Mouse (Mus musculus) hindbrain, embryonic 16.5 days (tissue): ENCODE measurements around the gene Camkk1. TPM values are rescaled to one million over a fixed set of nuclear protein-coding genes. Genes with fewer than 3 reads are reported as not detected.
A peak's percentile ranks its signal among the peaks of the same experiment; 100 is the strongest.

Source experiments
- ATAC-seq: fragments of 200-750 bp; cut with Nextera tagmentation; 2 replicates; pipeline ENCODE4 v1.8.0; 2017; ENCODE audit warnings: moderate TSS enrichment, moderate library complexity
- H3K27ac ChIP-seq: fragments of 300-500 bp; sonication (generic); 2 replicates; pipeline ENCODE4 v1.5.1; 2014; ENCODE audit warnings: low read depth, mild to moderate bottlenecking, control low read depth, low read length, moderate library complexity
- H3K27me3 ChIP-seq: fragments of 300-500 bp; sonication (generic); replicated peaks from 2 replicates; pipeline ENCODE4 v1.6.1; 2014; ENCODE audit warnings: low read length; ENCODE audit not compliant: control insufficient read depth, insufficient read depth
- H3K36me3 ChIP-seq: fragments of 300-500 bp; sonication (generic); 2 replicates; pipeline ENCODE4 v1.6.1; 2014; ENCODE audit warnings: mild to moderate bottlenecking, low read length, moderate library complexity, mixed read lengths; ENCODE audit not compliant: control insufficient read depth, insufficient read depth
- H3K4me1 ChIP-seq: fragments of 300-500 bp; sonication (generic); 2 replicates; pipeline ENCODE4 v1.6.1; 2014; ENCODE audit warnings: low read depth, low read length; ENCODE audit not compliant: control insufficient read depth, insufficient read depth
- H3K4me2 ChIP-seq: fragments of 300-500 bp; sonication (generic); 2 replicates; pipeline ENCODE4 v1.6.1; 2014; ENCODE audit warnings: mild to moderate bottlenecking, low read length, control low read depth, moderate library complexity
- H3K4me3 ChIP-seq: fragments of 300-500 bp; sonication (generic); 2 replicates; pipeline ENCODE4 v1.5.1; 2014; ENCODE audit warnings: mild to moderate bottlenecking, low read length, control low read depth, moderate library complexity
- H3K9ac ChIP-seq: fragments of 300-500 bp; sonication (generic); 2 replicates; pipeline ENCODE4 v1.6.1; 2014; ENCODE audit warnings: low read depth, mild to moderate bottlenecking, control low read depth, low read length, moderate library complexity
- H3K9me3 ChIP-seq: fragments of 300-500 bp; sonication (generic); 2 replicates; pipeline ENCODE4 v1.6.1; 2014; ENCODE audit warnings: mild to moderate bottlenecking, low read length, moderate library complexity; ENCODE audit not compliant: control insufficient read depth
- WGBS: fragments of 180-500 bp; shearing (Covaris S2); extraction: QIAGEN DNeasy Blood & Tissue Kit; methylation state at CpG from one replicate; pipeline ENCODE4 v1.1.7; 2014; 5-methylcytosine and 5-hydroxymethylcytosine counted together
- polyA plus RNA-seq: library from polyadenylated mRNA; unstranded; fragments of >200 nt; fragmentation: Nextera tagmentation; extraction: Ambion mirVana; gene quantifications from 2 replicates; pipeline ENCODE4 v1.2.1, GENCODE M21; 2015

Gene Camkk1
- polyA plus RNA-seq, 1 experiment from 2014 or later, result 35.8 TPM

DNA sequence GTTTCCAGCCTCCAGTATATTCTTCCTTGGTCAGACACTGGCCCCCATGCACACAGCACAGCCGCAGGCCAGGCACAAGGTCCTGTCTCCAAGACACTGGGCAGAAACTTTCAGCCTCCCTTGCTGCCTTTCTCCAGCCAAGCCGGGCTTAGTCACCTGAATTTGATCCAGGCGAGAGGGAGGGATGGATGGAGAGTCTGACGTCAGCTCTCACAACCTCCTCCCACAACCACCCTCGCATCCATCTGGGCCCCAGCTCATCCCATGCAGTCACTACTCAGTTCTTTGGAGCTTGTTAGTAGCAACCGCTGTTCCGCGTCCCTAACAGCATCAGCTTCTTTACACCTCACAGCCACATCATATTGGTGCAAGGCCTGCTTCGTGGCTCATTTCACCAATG is 4.3 kb downstream of the Camkk1 start:
- Histone ChIP-seq H3K27me3 (peaks cover 2% of the 10 kb centered on the region; the same call in 1 of the 2 replicates), H3K9me3 (no peaks in the 10 kb centered on the region), H3K9ac (no peak overlapping the region), H3K36me3 (0 out of 2 replicates have a peak, but pooled peaks cover 3% of the 10 kb centered on the region), H3K4me2 (no peak overlapping the region), H3K27ac (no peak overlapping the region), H3K4me3 (no peak overlapping the region), H3K4me1 (peaks cover 13% of the 10 kb centered on the region)
- WGBS, result 46% methylated on average over 9 of the region's 9 CpGs
- no peak for ATAC-seq

DNA sequence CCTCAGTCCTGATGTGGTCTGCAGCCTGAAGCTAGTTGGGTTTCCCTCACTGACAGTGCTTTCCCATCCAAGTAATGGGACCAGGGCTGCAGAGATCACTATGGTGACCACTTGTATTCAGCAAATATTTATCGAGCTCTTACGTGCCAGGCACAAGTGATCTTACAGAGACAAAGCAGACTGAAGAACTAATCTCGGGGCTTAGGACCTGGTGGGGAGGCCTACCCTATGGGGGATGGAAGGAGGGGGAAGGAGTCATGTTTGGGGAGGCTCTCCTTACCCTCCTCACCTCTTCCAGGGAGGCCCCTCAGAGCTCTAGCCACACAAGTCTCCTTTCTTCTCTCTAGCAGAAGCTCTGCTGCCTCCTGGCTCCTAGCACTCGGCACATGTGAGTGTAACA is 5.0 kb downstream of the Camkk1 start:
- H3K9me3 ChIP-seq, result no peaks in the 10 kb centered on the region
- H3K36me3 ChIP-seq, result 0 out of 2 replicates have a peak, but pooled peaks cover 5% of the 10 kb centered on the region
- H3K27ac ChIP-seq, result no peak overlapping the region
- no peak overlapping the region for H3K4me2 ChIP-seq
- peaks cover 2% of the 10 kb centered on the region; the same call in 1 of the 2 replicates for H3K27me3 ChIP-seq
- H3K9ac ChIP-seq, result no peak overlapping the region
- no peak for ATAC-seq
- peaks cover 10% of the 10 kb centered on the region for H3K4me1 ChIP-seq
- no peak overlapping the region for H3K4me3 ChIP-seq
- WGBS, result 41% methylated on average over 4 of the region's 4 CpGs

DNA sequence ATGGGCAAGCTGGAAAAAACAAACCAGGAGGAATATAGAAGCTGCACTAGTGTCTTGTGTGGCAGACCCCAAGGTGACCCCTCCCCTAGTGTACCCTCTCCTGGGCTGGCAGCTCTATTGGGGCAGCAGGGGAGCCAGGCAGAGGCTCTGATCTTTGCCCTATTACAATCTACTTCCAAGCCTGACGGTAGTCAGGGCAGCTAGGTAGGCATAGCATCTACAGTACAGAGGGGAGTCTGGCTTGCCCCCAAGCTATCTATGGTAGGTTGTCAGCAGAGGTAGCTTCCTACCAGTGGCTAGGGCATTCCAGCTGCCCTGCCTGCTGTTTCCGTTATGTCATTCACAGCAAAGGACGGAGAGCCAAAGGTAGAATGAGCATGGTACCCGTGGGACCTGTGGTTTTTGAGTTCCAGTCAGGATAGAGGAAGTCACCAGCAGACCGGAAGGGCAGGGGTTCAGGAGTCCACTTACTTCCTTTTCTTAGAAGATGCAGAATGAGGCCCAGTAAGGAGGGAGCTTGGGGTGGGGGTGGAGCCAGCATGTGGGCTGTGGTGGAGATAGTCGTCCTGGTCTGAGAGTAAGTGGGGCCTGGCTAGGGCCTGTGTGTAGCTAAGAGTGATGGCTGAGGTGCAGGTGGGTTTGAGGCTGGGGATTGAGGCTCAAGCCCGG is 5.6 kb downstream of the Camkk1 start:
- Histone ChIP-seq H3K9ac (no peak overlapping the region), H3K27ac (no peak overlapping the region)
- WGBS, result 65% methylated on average over 7 of the region's 7 CpGs

GRCm38 (mm10) chr11:73026961-73027360 is 8.2 kb downstream of the Camkk1 start:
- no peaks in the 10 kb centered on the region for H3K9me3 ChIP-seq
- H3K4me2 ChIP-seq, result no peak overlapping the region
- 0 out of 2 replicates have a peak, but pooled peaks cover 5% of the 10 kb centered on the region for H3K36me3 ChIP-seq
- no peak overlapping the region for H3K9ac ChIP-seq
- H3K27ac ChIP-seq, result no peak overlapping the region
- no peaks in the 10 kb centered on the region for H3K27me3 ChIP-seq
- ATAC-seq, result no peak
- peaks cover 7% of the 10 kb centered on the region for H3K4me1 ChIP-seq
- no peak overlapping the region for H3K4me3 ChIP-seq
- WGBS, result 53% methylated on average over 8 of the region's 8 CpGs

More for the DNA sequence above, 5.6 kb downstream of the Camkk1 start:
- H3K9me3 ChIP-seq, result no peaks in the 10 kb centered on the region
- peaks cover 2% of the 10 kb centered on the region; the same call in 1 of the 2 replicates for H3K27me3 ChIP-seq
- no peak for ATAC-seq
- peaks cover 10% of the 10 kb centered on the region for H3K4me1 ChIP-seq
- H3K4me2 ChIP-seq, result no peak overlapping the region
- 0 out of 2 replicates have a peak, but pooled peaks cover 5% of the 10 kb centered on the region for H3K36me3 ChIP-seq
- H3K4me3 ChIP-seq, result no peak overlapping the region

DNA sequence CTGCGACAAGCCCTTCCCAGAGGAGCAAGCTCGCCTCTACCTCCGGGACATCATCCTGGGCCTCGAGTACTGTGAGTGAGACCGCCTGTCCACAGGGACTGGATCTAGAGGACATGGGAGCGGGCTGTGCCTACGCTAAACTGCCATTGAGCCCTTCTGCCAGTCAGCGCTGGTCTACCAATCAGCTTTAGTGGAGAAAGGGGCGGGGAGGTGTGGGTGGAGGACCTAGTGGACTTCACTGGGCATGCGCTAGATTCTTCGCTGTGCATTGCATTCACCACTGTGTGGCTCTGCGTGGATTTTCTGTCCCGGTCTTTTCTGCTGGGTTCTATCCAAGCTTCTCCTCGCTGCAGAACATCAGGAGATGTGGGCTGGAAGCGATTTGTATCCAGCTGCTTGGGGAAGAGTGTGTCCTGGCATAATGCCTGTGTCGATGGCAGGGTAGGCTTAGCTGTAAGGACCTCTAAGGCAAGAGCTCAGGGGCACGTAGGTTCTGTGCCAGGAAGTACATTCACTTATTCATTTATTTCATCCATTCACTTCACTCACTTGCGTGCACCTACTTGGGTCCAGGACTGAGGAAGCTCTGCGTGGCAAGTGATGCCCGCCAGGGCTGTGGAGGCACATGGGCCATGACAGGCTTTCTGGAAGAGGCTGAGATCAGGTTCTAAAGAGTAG is 12.2 kb downstream of the Camkk1 start:
- 22% methylated on average over 20 of the region's 20 CpGs for WGBS
- H3K4me1 ChIP-seq, result peaks cover 7% of the 10 kb centered on the region
- peak overlapping the region; percentile 70 for H3K27ac ChIP-seq
- H3K36me3 ChIP-seq, result 0 out of 2 replicates have a peak, but pooled peaks cover 5% of the 10 kb centered on the region
- H3K4me2 ChIP-seq, result peak overlapping the region; percentile 68
- H3K4me3 ChIP-seq, result peak overlapping the region; percentile 36
- no peaks in the 10 kb centered on the region for H3K9me3 ChIP-seq
- H3K9ac ChIP-seq, result peak overlapping the region; percentile 53
- ATAC-seq, result peak; percentile 96
- no peaks in the 10 kb centered on the region for H3K27me3 ChIP-seq

DNA sequence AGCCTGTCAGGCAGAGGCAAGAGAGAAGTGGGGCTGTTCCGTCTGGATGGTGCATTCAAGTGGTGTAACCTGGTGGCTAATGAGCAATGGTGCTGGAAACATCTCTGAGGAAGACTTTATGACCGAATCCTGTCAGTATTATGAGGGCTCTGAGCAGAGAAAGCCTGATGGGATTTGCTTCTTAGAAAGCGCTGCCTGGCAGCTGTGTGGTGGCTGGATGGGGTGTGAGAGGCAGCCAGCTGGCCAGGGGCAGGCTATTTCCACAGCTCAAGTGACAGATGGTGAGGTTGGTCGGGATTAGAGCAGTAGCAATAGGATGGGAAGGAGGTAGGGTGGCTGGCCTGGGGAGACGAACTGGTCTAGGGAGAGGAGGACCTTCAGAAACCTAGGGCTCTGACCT is 12.7 kb downstream of the Camkk1 start:
- Histone ChIP-seq H3K4me2 (peak overlapping the region; percentile 68), H3K4me3 (no peak overlapping the region), H3K4me1 (peaks cover 7% of the 10 kb centered on the region), H3K9ac (peak overlapping the region; percentile 39), H3K27ac (peak overlapping the region; percentile 68), H3K27me3 (no peaks in the 10 kb centered on the region), H3K9me3 (no peaks in the 10 kb centered on the region), H3K36me3 (0 out of 2 replicates have a peak, but pooled peaks cover 5% of the 10 kb centered on the region)
- no peak; the same call in 1 of the 2 replicates for ATAC-seq
- WGBS, result 54% methylated on average over 5 of the region's 5 CpGs

- Histone ChIP-seq H3K27me3 (no peaks in the 10 kb centered on the region), H3K9me3 (no peaks in the 10 kb centered on the region), H3K9ac (no peak overlapping the region), H3K27ac (no peak overlapping the region), H3K4me1 (peaks cover 6% of the 10 kb centered on the region), H3K4me2 (no peak overlapping the region), H3K36me3 (peaks cover 7% of the 10 kb centered on the region; the same call in 1 of the 2 replicates), H3K4me3 (no peak overlapping the region)
- no peak for ATAC-seq
- 78% methylated on average over 7 of the region's 7 CpGs for WGBS
Observed at GRCm38 (mm10) chr11:73036077-73036476, 17.3 kb downstream of the Camkk1 start.

GRCm38 (mm10) chr11:73036889-73037288 is 18.1 kb downstream of the Camkk1 start:
- H3K27me3 ChIP-seq, result no peaks in the 10 kb centered on the region
- 53% methylated on average over 6 of the region's 6 CpGs for WGBS
- H3K36me3 ChIP-seq, result peaks cover 7% of the 10 kb centered on the region; the same call in 1 of the 2 replicates
- no peak for ATAC-seq
- no peak overlapping the region for H3K4me3 ChIP-seq
- H3K4me2 ChIP-seq, result no peak overlapping the region
- H3K27ac ChIP-seq, result no peak overlapping the region
- no peak overlapping the region for H3K9ac ChIP-seq
- no peaks in the 10 kb centered on the region for H3K4me1 ChIP-seq
- no peaks in the 10 kb centered on the region for H3K9me3 ChIP-seq

GRCm38 (mm10) chr11:73037691-73038090 is 18.9 kb downstream of the Camkk1 start:
- Histone ChIP-seq H3K4me3 (no peak overlapping the region), H3K9ac (no peak overlapping the region), H3K4me2 (no peak overlapping the region), H3K9me3 (no peaks in the 10 kb centered on the region), H3K27me3 (no peaks in the 10 kb centered on the region), H3K4me1 (no peaks in the 10 kb centered on the region), H3K27ac (no peak overlapping the region), H3K36me3 (peaks cover 7% of the 10 kb centered on the region; the same call in 1 of the 2 replicates)
- ATAC-seq, result no peak; the same call in 1 of the 2 replicates
- WGBS, result 94% methylated on average over 3 of the region's 3 CpGs
